Mouse (Mus musculus): Measurements from ENCODE around the gene Asb2. TPM values are rescaled to one million over a fixed set of nuclear protein-coding genes. Genes with fewer than 3 reads are reported as not detected.

The Asb2 gene
- 0.20 TPM for polyA plus RNA-seq (2014; fragmentation: Illumina TruSeq; extraction: RNeasy Lipid Tissue Mini Kit (QIAGEN cat#74804))

DNA sequence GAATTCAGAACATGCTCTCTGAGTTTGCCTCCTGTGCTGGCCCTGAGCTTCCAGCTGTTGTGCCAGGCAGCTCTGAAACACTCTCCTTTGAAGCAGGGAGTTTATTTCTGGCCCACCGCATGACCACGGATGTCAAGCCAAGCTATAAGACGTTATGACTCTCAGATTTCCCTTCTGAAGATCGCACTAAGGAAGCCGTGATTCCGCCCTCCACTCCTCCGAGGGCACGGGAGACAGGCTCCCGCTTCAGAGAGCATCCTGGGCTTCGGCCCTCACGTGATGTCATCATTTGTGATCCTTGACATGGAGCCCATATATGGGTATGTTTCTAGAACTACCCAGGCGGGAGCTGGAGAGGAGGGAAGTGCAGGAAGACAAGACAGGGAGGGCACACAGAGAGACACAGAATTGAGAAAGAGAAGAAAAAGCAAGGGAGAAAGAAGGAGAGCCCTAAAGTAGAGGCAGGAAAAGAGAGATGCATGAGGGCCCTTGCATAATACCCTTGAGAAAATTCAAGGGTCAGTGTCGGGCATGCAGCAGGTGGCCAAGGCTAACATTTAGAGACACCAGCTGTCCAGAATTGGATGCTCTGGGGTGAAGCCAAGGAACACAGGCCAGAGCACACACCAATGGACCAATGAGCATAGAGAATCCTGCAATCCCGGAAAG lies at the start of gene Asb2:
TSS of gene Asb2 (minus strand) at position 256 of the 669 bp plus-strand sequence.

DNA sequence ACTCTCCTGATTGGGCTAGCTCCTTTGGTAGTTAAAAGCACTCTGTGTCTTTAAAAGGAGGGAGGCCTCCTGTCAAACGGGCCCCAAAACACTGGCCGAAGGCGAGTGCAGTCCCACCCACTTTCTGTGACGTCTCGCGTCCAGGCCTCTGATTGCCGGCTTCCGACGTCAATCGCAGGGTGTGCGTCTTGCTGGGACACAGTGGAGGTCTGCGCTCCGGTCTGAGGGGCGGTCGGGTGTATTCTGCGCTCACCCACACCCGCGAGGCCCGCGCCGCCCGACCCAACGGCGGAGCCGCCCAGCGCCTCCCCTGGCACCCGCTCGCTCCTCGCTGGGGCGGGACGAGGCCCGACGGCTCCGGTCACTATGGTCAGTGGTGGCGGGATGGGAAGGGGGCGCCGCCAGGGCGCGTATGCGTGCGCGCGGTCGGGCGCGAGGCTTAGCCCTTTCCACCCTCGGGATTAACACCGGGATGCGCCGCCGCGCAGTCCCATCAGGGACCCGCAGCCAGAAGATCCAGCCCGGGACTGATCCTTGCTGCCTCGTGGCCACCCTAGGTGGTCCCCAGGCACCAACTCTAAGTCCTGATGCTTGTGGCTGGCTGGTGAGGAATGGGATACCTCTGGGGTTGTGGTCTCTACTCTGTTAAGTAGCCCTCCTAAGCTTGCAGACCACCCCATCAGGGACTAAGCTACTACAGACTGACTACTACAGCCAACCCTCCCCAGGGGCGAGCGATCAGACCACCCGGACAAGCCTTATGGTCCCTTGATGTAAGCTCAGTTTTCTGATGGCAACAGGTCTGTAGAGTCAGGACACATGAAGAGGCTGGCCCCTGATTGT lies 32.9 kb upstream of the Asb2 start, which contains the start of gene Otub2:
TSS of gene Otub2 (plus strand) at position 178 of the 843 bp plus-strand sequence.

DNA sequence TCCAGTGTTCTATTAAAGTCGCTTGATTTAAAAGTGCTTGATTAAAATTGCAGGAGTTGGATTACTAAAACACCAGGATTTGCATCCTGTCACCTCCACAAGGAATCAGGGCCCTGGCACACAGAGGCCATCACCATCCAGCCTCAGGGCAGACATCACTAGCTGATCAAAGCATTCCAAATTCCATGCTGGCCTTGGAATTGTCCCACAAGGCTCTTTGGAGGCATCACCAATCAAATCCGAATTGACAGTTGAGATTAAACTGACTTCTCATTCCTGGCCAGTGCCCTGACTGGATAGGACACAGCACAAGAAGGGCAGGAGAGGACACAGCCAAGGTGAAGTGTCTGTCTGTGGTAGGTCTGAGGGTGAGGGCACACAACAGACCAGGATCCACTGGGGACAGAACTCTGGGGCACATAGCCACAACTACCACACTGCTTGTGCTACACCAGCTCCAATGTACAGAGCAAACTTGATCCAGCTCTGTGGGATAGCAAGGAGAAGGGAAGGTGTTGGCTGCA lies 45.0 kb downstream of the Asb2 start, which contains the start of gene Fam181a:
TSS of gene Fam181a (plus strand) at position 232 of the 524 bp plus-strand sequence.

Other genes with a start within 250 kb of the Asb2 start
- not detected for gene Prima1, start 113.9 kb downstream of the Asb2 start, polyA plus RNA-seq (2014; fragmentation: Illumina TruSeq; extraction: RNeasy Lipid Tissue Mini Kit (QIAGEN cat#74804))
- gene Fam181a, start 45.0 kb downstream of the Asb2 start, polyA plus RNA-seq (2014; fragmentation: Illumina TruSeq; extraction: RNeasy Lipid Tissue Mini Kit (QIAGEN cat#74804)), result not detected
- 2.7 TPM for gene Otub2, start 32.7 kb upstream of the Asb2 start, polyA plus RNA-seq (2014; fragmentation: Illumina TruSeq; extraction: RNeasy Lipid Tissue Mini Kit (QIAGEN cat#74804))
- gene 9330161L09Rik, start 51.8 kb upstream of the Asb2 start, polyA plus RNA-seq (2014; fragmentation: Illumina TruSeq; extraction: RNeasy Lipid Tissue Mini Kit (QIAGEN cat#74804)), result not detected
- 26.7 TPM for gene Ddx24, start 69.8 kb upstream of the Asb2 start, polyA plus RNA-seq (2014; fragmentation: Illumina TruSeq; extraction: RNeasy Lipid Tissue Mini Kit (QIAGEN cat#74804))
- 45.2 TPM for gene Ifi27, start 78.2 kb upstream of the Asb2 start, polyA plus RNA-seq (2014; fragmentation: Illumina TruSeq; extraction: RNeasy Lipid Tissue Mini Kit (QIAGEN cat#74804))
- gene Ifi27l2a, start 87.7 kb upstream of the Asb2 start, polyA plus RNA-seq (2014; fragmentation: Illumina TruSeq; extraction: RNeasy Lipid Tissue Mini Kit (QIAGEN cat#74804)), result 6.4 TPM
- not detected for gene Ifi27l2b, start 101.2 kb upstream of the Asb2 start, polyA plus RNA-seq (2014; fragmentation: Illumina TruSeq; extraction: RNeasy Lipid Tissue Mini Kit (QIAGEN cat#74804))
- 3.4 TPM for gene Ppp4r4, start 176.3 kb upstream of the Asb2 start, polyA plus RNA-seq (2014; fragmentation: Illumina TruSeq; extraction: RNeasy Lipid Tissue Mini Kit (QIAGEN cat#74804))